Mouse (Mus musculus): Measurements from ENCODE around the gene Sfi1. TPM values are rescaled to one million over a fixed set of nuclear protein-coding genes. Genes with fewer than 3 reads are reported as not detected.
"Not testable (repeated sequence)": the region's sequence is repeated elsewhere in the genome, so short reads cannot be mapped to it uniquely, and the experiment has no call there.

The Sfi1 gene
- polyA plus RNA-seq, 1 experiment = 43.8 TPM

DNA sequence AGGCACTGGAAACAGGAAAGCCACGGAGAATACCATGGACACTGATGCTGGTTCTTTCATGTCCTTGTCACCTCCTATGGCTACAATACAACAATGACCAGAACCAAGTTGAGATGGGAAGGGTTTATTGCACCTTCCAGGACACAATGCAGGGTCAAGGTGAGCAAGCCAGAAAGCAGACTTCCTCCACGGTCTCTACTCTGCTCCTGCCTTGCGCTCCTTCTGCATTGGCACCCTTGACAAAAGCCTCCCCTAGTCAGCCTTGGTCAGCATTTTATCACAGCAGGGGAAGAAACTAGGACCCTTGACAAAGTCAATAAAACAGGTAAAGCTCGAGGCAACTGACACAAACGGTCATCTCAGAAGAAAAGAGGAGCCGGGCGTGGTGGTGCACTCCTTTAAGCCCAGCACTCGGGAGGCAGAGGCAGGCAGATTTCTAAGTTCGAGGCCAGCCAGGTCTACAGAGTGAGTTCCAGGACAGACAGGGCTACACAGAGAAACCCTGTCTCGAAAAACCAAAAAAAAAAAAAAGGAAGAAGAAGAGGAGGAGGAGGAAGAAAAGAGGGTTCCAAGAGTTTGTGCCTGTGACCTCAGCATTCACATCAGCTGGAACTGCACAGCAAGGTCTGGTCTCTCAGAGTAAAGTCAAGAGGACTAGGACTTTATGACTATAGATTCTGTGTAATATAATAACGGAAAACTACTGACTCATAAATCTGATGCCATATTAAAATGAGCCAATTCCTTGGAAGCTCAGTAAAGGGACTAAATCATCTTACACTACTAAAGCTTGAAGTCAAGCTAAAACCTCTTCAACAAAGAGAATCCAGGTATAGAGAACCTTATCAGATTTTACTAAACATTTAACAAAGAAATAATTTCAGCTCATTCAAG lies 19.6 kb downstream of the Sfi1 start:
- DNase-seq (ENCODE audit: low read depth) = not testable (repeated sequence)

DNA sequence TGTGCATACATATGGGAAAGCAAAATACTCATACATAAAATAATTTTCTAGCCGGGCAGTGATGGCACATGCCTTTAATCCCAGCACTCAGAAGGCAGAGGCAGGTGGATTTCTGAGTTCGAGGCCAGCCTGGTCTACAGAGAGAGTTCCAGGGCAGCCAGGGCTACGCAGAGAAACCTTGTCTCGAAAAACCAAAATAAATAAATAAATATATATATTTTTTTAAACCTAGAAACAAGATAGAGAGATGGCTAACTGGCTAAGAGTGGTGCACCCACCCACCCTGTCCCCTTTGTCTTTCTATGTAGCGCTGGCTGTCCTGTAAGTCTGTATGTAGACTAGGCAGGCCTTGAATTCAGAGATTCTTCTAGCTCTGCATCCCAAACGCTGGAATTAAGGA lies 20.7 kb downstream of the Sfi1 start:
- DNase-seq (ENCODE audit: low read depth) = not testable (repeated sequence)

DNA sequence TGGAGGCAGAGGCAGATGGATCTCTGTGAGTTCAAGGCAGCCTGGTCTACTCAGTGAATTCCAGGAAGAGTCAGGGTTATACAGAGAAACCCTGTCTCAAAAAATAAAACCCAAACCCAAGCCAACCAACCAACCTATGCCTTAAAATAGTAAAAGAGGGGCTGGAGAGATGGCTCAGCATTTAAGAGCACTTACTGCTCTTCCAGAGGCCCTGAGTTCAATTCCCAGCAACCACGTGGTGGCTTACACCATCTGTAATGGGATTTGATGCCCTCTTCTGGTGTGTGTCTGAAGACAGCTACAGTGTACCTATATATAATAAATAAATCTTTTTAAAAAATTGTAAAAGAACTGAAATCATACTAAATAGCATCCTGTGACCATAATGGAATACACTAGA lies 21.3 kb downstream of the Sfi1 start:
- DNase-seq (ENCODE audit: low read depth) = not testable (repeated sequence)

DNA sequence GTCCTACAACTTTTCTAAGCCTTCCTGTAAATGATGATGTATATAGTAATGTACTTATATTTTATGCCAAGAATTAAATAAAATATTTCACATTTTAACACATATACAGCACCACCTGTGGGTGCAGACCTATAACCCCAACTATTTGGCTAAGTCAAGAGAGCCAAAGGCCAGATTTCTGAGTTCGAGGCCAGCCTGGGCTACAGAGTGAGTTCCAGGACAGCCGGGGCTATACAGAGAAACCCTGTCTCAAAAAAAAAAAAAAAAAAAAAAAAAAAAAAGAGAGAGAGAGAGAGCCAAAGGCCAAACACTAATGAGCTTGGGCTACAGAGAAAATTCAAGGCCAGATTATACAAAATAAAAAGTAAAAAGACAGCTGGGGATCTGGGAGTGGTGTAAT lies 24.2 kb downstream of the Sfi1 start:
- DNase-seq (ENCODE audit: low read depth) = not testable (repeated sequence)

DNA sequence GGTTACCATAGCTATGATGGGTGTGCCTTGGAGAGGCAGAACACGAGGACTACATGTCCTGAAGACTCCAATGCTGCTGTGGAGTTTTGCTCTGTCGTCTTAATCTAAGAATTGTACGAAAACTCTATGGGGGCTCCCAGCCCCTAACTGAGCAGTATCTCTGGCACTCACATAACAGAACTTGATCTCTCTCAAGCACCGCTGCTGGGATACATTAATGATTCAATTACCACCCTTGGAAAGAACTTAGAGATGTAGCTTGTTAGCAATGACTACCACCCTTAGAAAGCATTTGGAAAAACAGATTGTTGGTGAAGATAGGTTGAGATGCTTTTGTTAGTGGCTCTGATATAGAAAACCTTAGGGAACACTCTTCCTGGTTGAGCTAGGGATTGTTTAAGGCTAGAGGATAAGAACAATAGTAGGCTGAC lies 25.7 kb downstream of the Sfi1 start:
- not testable (repeated sequence) for DNase-seq (ENCODE audit: low read depth)

DNA sequence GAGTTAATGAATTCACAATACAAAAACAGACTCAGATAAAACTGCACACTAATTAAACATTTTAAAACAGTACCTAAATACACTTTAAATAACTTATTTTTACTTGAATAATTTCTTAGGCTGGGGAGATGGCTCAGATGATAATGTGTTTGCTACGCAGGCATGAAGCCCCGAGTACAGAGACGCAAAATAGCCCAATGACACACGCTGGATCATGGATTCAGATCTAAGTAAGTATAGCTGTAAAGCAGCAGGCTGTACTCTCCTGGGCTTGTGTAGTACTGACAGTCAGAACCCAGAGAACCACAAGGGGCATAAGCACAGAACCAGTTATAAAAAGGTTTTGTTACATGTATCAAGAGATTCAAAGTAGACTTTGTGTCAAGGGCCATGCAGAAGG lies 26.1 kb downstream of the Sfi1 start:
- DNase-seq (ENCODE audit: low read depth) = not testable (repeated sequence)

DNA sequence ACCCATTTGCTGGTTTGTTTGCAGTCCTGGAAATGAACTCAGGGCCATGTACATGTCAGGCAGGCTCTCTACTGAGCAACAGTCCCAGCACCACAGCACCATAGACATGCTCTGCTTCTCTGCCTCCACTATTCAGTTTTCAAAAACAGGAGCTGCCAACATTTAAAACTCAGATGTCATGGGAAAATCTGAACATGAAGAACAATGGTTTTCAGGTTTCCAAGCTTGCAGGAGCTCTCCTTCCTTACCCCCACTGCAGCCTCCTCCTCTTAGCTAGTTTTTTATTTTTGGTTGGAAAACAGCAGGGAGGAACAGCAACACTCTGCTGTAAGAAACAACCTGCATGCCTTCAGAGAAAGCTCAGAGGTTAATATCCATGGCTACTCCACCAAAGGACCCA lies 26.9 kb downstream of the Sfi1 start:
- not testable (repeated sequence) for DNase-seq (ENCODE audit: low read depth)

DNA sequence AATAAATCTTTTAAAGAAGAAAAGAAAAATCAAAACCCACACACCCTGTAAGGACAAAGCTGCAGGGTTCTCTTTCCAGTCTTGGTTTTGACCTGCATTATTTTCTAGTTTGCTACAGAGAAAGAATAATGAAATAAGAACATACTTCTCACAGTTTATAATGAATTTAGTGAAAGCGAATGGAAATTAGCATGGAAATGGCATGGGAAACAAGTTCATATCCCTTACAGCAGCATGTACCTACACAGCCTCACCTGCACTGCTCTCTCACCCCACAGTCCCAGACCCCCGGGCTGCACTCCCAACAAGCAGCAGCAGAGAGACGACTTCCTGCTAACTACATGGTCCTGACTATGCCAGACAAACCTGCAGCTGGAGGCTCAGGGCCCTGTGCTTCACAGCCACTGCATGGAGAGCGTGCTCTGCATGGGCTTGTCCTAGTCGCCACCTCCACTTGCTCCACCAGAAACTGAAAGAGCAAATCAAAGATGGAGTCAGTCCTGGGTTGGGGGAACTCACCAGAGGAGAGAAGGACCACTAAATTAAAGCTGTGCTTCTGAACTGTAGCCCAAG lies 28.0 kb downstream of the Sfi1 start:
- not testable (repeated sequence) for DNase-seq (ENCODE audit: low read depth)

DNA sequence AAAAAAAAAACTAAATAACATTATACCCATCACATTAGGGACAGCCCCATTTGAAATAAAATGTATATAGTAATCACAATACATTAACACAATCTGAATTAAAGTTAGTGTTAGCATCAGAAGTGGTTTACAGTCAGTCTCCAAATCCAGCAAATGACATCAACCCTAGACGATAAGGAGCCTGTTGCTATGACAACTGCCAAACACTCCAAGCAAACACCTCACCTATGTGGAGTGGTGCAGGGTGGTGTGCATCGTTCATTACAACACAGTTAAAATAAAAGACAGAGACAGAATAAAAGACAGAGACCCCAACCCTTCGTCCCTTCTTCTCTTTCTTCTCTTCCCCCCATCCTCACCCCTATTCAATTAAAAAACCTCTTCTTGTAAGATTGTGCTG lies 29.6 kb downstream of the Sfi1 start:
- DNase-seq (ENCODE audit: low read depth) = not testable (repeated sequence)

DNA sequence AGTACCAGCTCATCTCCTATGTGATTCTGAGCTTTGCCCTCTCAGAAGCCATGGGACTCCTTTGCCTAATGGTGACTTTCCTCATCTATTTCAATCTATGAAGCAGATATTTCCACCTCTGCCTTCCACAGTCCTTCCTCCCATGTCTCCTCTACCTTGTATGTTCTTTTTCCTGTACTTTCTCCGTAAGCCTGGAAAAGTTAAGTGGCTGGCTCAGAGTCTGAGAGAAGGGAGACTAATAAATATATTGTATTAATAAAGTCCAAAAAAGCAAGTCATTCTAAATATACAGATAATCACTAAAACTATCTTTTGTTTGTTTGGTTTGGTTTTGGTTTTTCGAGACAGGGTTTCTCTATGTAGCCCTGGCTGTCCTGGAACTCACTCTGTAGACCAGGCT lies 30.1 kb downstream of the Sfi1 start:
- not testable (repeated sequence) for DNase-seq (ENCODE audit: low read depth)

DNA sequence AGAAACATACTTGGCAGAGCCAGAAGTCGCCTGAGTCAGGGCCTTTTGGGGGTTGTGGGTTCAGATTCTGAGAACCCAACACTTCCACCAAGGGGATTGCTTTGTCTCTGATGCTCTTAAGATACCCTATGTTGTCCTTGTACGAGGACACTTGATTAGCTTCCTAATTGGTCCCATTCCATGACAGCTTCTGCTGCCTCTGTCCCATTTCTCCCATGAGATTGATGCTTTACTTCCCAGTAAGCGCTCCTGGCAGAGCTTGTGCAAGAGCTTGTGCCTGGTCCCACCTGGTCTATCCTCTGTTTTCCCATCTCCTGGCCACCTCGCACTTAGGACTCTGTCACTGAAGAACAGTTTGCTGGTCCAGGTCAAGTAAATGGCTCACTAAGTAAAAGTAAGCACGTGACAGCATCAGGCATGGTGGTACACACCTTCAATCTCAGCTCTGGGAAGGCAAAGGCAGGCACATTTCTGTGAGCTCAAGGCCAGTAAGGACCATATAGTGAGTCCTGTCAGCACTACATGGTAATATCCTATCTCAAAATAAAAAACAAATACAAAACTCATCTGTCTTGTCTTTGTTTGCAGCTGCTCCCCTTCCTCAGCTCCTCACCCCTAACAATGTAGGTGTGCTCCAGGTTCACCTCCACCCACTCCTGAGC lies 30.9 kb downstream of the Sfi1 start:
- DNase-seq (ENCODE audit: low read depth) = not testable (repeated sequence)

DNA sequence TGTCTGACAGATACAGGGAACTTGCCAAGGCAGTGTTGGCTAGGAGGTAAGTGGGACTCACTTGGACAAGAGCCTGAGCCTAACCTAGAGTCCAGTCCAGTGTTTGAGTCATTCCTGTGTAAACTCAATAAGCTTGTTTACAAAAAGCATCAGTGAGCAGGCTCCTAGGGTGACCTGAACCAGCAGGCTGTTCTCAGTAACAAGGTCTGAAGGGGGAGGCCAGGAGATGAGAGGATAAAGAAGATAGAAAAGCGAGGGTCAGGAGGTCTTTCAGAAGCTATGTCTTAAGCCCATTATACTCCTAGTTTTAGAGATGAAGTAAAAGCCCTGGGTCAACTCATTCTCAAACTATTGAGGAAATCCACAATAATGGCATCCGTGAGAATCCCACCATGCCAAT lies 31.9 kb downstream of the Sfi1 start:
- DNase-seq (ENCODE audit: low read depth) = not testable (repeated sequence)

DNA sequence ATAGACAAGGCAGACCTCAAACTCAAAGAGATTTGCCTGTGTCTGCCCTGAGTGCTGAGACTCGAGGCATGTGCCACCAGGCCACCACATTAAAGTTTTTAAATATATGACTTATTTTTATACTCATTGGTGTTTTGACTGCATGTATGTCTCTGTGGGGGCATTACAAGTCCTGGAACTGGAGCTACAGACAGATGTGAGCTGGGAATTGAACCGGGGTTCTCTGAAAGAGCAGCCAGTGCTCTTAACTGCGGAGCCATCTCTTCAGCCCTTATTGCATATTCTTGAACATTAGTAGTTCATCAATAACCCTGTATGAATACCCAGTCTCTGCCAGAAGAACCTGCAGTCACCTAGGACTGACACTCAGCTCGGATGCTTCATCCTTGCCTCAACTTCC lies 34.5 kb downstream of the Sfi1 start:
- not testable (repeated sequence) for DNase-seq (ENCODE audit: low read depth)

DNA sequence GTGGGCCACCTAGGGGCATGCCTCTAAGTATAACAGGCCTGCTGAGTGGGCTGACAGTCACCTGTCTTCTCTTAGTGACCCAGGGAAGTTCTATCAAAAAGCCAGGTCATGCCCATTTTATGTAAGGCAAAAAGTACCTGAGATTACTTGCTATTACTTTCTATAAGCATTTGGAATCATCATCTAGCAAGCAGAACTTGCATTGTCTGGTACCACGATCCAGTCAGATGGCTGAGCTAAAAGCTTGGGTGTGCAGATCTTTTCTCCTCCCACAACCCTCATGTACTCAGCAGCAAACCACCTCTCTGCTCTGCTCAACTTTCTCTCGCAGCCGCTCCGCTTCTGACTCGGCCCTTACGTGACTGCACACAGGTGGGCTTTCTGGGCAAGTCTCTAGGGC lies 35.3 kb downstream of the Sfi1 start:
- not testable (repeated sequence) for DNase-seq (ENCODE audit: low read depth)

DNA sequence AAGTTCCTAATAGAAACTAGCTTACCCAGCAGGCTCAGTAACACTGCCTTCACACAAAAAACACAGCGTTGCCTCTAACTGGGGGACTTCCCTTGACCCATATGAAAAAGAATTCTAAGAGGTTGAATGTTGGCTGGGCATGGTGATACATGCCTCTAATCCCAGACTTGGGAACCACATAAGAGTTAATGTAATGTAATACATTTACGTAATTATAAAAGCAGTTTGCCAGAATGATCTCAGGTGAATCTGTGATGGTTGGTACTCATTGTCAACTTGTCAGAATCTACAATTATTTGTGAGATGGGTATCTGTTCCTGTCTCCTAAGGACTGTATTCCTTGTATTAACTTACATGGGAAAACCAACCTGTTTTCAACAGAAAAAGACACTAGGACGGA lies 36.3 kb downstream of the Sfi1 start:
- not testable (repeated sequence) for DNase-seq (ENCODE audit: low read depth)

DNA sequence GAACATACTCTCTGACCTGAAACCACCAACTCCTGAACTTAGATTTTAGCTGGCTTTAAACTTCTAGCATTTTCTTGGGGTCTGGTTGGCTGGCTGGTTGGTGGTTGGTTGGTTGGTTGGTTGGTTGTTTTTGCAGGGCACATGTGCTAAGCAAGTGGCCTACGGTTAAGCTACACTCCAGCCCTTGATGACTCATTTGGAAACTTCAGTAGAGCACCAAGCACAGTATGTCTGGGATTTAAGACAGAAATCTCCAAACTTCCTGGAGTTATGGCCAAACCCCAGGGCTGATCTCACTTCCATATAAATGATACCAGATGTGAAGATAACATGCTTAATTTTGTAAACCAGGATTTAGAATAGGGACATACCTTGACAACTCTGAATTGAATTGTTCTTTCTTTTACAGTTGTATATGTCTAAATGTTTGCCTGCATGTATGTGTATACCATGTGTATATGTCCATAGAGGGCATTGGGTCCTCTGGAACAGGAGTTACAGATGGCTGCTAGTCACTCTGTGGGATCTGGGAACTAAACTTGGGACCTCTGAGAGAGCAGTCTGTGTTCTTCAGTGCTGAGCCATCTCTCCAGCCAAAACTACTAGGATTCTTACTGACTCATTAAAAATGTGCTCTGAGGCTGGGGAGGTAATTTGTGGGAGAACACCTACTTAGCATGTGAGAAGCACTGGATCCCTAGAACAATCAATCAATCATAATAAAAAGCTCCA lies 39.4 kb downstream of the Sfi1 start:
- peak; percentile 88 for DNase-seq (ENCODE audit: low read depth)

DNA sequence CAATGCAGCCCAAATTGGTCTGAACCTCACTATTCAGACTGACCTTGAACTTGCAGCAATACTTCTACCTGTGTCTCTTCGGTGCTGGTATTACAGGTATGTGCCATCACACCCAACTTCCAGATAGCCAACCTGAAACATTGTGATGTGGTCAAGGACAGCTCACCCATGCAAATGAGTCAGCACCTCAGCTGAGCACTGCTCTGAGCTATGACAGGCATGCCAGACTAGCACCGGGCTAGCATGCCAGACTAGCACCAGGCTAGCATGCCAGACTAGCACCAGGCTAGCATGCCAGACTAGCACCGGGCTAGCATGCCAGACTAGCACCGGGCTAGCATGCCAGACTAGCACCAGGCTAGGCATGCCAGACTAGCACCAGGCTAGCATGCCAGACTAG lies 41.9 kb downstream of the Sfi1 start:
- DNase-seq (ENCODE audit: low read depth) = not testable (repeated sequence)

DNA sequence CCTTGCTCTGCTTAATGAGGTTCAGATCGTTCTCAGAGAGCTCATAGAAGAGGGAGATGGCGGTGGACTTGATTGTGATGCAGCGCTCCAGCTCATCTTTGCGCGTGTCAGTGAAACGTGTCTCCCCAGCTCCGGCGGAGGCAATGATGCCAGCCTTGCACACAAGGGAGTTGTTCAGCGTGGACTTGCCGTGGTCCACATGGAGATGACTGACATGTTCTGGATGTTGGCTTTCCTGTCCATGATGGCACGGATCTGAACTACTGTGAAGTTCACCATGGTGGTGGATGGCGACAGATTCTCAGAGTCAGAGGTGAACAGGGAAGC lies 42.6 kb downstream of the Sfi1 start:
- DNase-seq (ENCODE audit: low read depth) = not testable (repeated sequence)

DNA sequence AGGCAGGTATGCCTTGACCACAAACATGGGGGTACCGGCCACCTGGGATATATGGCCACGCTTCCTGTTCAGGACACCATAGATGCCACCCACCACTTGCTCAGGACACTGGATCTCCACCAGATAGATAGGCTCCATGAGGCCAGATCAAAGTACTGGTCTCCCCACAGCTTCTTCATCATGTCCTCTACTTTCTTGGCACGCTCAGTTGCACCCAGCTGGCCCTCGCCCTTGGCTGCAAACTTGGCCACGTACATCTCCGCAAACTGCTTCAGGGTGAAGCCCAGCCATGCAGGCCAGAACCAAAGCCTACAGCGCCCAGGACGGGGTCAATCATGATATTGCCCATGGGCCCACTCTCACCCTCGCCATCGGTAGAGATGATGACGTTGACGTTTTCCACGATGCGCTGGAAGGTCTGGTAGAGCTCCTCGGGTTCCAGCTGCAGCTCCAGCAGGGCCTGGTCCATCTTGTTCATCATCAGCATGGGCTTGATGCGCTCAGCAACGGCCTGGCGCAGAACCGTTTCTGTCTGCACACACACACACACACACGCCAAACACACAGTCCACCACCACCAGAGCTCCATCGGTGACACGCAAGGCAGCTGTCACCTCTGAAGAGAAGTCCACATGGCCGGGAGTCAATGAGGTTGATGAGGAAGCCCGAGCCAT lies 43.1 kb downstream of the Sfi1 start:
- not testable (repeated sequence) for DNase-seq (ENCODE audit: low read depth)

DNA sequence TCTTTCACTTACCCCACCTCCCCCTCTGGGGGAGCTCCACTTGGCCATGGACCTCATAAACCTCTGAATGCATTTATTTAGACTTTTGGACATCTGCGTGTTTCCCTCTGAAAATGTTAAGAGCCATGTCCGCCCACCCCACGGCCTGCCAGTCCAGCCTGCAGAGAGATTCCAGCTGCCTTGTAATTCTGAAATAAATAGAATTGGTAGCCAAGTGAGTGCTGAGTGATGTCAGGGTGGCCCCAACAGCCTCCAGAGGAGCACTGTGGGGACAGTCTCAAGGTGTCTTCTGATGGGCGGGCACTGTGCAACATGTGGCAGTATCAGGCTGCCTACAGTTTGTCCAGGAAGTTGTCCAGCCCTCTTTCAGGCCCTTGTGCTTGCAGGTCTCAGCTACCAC lies 43.8 kb downstream of the Sfi1 start:
- DNase-seq (ENCODE audit: low read depth) = not testable (repeated sequence)

DNA sequence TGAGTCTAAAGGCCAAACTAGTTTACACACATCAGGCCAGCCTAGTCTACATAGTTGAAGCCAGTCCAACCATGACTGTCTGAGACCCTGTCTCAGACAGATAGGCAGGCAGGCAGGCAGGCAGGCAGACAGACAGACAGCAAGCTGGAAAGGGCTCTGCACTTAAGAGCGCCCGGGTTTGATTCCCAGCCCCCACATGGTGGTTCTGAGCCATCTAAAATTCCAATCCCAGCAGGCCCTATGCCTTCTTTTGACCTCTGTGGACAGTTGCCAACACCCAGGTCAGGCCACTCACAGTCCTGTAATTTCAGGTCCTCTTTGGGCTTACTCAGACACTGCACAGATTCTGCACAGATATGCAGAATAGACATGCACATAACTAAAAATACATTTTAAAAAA lies 46.5 kb downstream of the Sfi1 start:
- not testable (repeated sequence) for DNase-seq (ENCODE audit: low read depth)
